In the genomic region with DNA sequence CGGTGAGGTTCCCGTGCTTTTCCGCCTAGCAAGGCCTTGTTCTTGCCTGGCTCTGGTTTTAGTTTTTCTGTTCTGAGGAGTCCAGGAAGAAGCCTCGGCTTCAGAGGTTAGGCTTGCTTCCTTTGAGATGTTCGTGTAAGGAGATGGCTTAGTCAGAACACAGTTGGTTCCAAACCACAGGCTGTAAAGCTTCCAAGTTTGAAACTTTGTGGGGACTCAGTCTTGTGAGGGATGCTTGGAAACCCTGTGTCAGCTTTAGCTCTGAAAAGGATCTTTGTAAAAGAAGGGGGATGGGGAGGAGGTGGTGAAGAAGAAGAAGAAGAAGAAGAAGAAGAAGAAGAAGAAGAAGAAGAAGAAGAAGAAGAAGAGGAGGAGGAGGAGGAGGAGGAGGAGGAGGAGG, we compare ENCODE assay signal across 18 mouse cellular contexts.
"Had no signal": no experiment of that assay in that cellular context is flagged by ENCODE, and none has a peak within 500 bp of the region (broad histone marks: within the 10 kb centered on the region; RNA-seq: fewer than 3 reads in every experiment).

No protein-coding gene starts in this region.

- H3K36me3 ChIP-seq: limb, embryonic 12.5 days; liver, embryonic 12.5 days; liver, embryonic 15.5 days; lung, embryonic 15.5 days; midbrain, embryonic 12.5 days; midbrain, embryonic 15.5 days; neural tube, embryonic 13.5 days; stomach, embryonic 15.5 days had no signal

- H3K4me3 ChIP-seq: kidney, embryonic 15.5 days; limb, embryonic 12.5 days; liver, embryonic 12.5 days; liver, embryonic 15.5 days; lung, embryonic 15.5 days; midbrain, embryonic 12.5 days; midbrain, embryonic 15.5 days; neural tube, embryonic 13.5 days; stomach, embryonic 15.5 days had no signal

- H3K4me1 ChIP-seq: liver, embryonic 12.5 days; liver, embryonic 15.5 days had no signal

- DNase-seq: kidney, adult 8-10 months; kidney, postnatal 14 days; kidney, postnatal 4 days; liver; lung, adult 18-20 months; right cerebral cortex, postnatal 25 days; spleen, adult 18-20 months; thymus, postnatal 25 days had no signal

- H3K27ac ChIP-seq: kidney, embryonic 15.5 days; limb, embryonic 12.5 days; liver, embryonic 12.5 days; liver, embryonic 15.5 days; lung, embryonic 15.5 days; macrophage; midbrain, embryonic 12.5 days; midbrain, embryonic 15.5 days; neural tube, embryonic 13.5 days; stomach, embryonic 15.5 days had no signal

- H3K27me3 ChIP-seq: kidney, embryonic 15.5 days; limb, embryonic 12.5 days; lung, embryonic 15.5 days; midbrain, embryonic 12.5 days; midbrain, embryonic 15.5 days; neural tube, embryonic 13.5 days; stomach, embryonic 15.5 days had no signal
